Mouse (Mus musculus): ENCODE results near the gene Ssbp3. TPM values are rescaled to one million over a fixed set of nuclear protein-coding genes. Genes with fewer than 3 reads are reported as not detected.
A peak's percentile ranks its signal among the peaks of the same experiment; 100 is the strongest.

The Ssbp3 gene
- total and polyA plus RNA-seq, 2 experiments from 2014 or later: 108 to 155 TPM

DNA sequence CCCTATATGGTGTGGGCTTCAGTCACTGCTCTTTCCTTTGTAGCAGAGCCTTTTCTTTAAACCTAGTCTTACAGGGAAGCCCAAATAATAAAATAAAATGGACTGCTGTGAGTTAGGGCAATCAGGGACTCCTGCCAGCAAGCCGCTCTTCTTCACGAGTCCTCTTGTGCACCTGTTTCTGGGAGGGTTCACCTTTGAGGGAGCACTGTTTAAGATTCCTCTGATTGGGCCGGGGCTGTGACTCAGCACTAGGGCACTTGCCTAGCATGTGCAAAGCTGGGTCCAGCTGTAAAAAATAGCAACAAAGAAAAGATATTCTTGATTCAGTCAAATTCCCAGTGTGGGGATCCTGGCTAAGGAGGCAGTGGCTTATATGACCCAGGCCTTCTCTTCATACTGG, 34.4 kb downstream of the Ssbp3 start:
- 58% methylated on average over 3 of the region's 3 CpGs for WGBS
- H3K4me2 ChIP-seq (ENCODE audit: low read depth, low read length): no peak overlapping the region
- no peaks in the 10 kb centered on the region for H3K27me3 ChIP-seq (ENCODE audit: insufficient read depth, low read length)
- no peak overlapping the region for H3K27ac ChIP-seq
- H3K36me3 ChIP-seq (ENCODE audit: insufficient read depth, low read length): no peaks in the 10 kb centered on the region
- no peak for TF ChIP-seq CTCF (IDR thresholded peaks at IDR 0.05; ENCODE audit: low read depth)
- DNase-seq (ENCODE audit: low spot score): no peak
- no peak overlapping the region for H3K4me3 ChIP-seq (ENCODE audit: low read length)
- no peaks in the 10 kb centered on the region for H3K9me3 ChIP-seq (ENCODE audit: low read length)
- H3K9ac ChIP-seq (replicated peaks; ENCODE audit: low read length): no peak overlapping the region
- no peak for ATAC-seq
- H3K4me1 ChIP-seq (ENCODE audit: insufficient read depth, low read length): peaks cover 47% of the 10 kb centered on the region

- H3K9ac ChIP-seq (replicated peaks; ENCODE audit: low read length): no peak overlapping the region
- no peak overlapping the region for H3K27ac ChIP-seq
- H3K36me3 ChIP-seq (ENCODE audit: insufficient read depth, low read length): no peaks in the 10 kb centered on the region
- no peak for TF ChIP-seq CTCF (IDR thresholded peaks at IDR 0.05; ENCODE audit: low read depth)
- ATAC-seq (no peak), DNase-seq (ENCODE audit: low spot score) (no peak)
- peaks cover 25% of the 10 kb centered on the region for H3K4me1 ChIP-seq (ENCODE audit: insufficient read depth, low read length)
- H3K4me2 ChIP-seq (ENCODE audit: low read depth, low read length): no peak overlapping the region
- H3K4me3 ChIP-seq (ENCODE audit: low read length): no peak overlapping the region
- 81% methylated on average over 3 of the region's 3 CpGs for WGBS
- no peaks in the 10 kb centered on the region for H3K27me3 ChIP-seq (ENCODE audit: insufficient read depth, low read length)
- H3K9me3 ChIP-seq (ENCODE audit: low read length): no peaks in the 10 kb centered on the region
Observed at GRCm38 (mm10) chr4:106947741-106948140, 37.2 kb downstream of the Ssbp3 start.

DNA sequence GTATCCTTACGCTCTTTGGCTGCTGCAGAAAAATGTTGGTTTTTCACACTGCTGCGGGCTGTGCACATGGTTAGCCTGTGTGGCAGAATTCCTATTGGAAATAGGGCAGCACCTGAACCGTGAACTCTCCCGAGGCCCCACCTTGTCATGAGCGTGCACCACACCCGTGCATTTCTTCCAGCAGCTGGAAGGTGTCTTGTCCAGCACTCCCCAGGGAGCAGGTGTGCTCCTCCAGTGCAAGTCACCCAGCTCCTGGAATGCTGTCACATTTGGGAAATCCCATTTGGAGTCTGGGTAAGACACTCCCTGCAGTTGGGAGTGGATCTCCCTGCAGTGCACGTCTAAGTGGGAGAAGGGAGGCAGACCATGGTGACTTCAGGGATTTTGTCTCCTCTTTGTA, 38.0 kb downstream of the Ssbp3 start:
- Histone ChIP-seq H3K27ac (no peak overlapping the region), H3K4me2 (ENCODE audit: low read depth, low read length) (no peak overlapping the region), H3K9ac (replicated peaks; ENCODE audit: low read length) (no peak overlapping the region), H3K36me3 (ENCODE audit: insufficient read depth, low read length) (no peaks in the 10 kb centered on the region), H3K4me1 (ENCODE audit: insufficient read depth, low read length) (peaks cover 26% of the 10 kb centered on the region), H3K27me3 (ENCODE audit: insufficient read depth, low read length) (no peaks in the 10 kb centered on the region), H3K4me3 (ENCODE audit: low read length) (no peak overlapping the region), H3K9me3 (ENCODE audit: low read length) (no peaks in the 10 kb centered on the region)
- TF ChIP-seq CTCF (IDR thresholded peaks at IDR 0.05; ENCODE audit: low read depth): no peak
- no peak for ATAC-seq
- no peak for DNase-seq (ENCODE audit: low spot score)
- WGBS: 63% methylated on average over 7 of the region's 7 CpGs

GRCm38 (mm10) chr4:106949200-106949599, 38.7 kb downstream of the Ssbp3 start:
- no peak overlapping the region for H3K27ac ChIP-seq
- no peaks in the 10 kb centered on the region for H3K9me3 ChIP-seq (ENCODE audit: low read length)
- H3K4me1 ChIP-seq (ENCODE audit: insufficient read depth, low read length): peaks cover 30% of the 10 kb centered on the region
- ATAC-seq: no peak
- no peak overlapping the region for H3K4me2 ChIP-seq (ENCODE audit: low read depth, low read length)
- 45% methylated on average over 6 of the region's 6 CpGs for WGBS
- DNase-seq (ENCODE audit: low spot score): no peak
- H3K4me3 ChIP-seq (ENCODE audit: low read length): no peak overlapping the region
- no peaks in the 10 kb centered on the region for H3K27me3 ChIP-seq (ENCODE audit: insufficient read depth, low read length)
- TF ChIP-seq CTCF (IDR thresholded peaks at IDR 0.05; ENCODE audit: low read depth): no peak
- H3K36me3 ChIP-seq (ENCODE audit: insufficient read depth, low read length): no peaks in the 10 kb centered on the region
- H3K9ac ChIP-seq (replicated peaks; ENCODE audit: low read length): no peak overlapping the region

DNA sequence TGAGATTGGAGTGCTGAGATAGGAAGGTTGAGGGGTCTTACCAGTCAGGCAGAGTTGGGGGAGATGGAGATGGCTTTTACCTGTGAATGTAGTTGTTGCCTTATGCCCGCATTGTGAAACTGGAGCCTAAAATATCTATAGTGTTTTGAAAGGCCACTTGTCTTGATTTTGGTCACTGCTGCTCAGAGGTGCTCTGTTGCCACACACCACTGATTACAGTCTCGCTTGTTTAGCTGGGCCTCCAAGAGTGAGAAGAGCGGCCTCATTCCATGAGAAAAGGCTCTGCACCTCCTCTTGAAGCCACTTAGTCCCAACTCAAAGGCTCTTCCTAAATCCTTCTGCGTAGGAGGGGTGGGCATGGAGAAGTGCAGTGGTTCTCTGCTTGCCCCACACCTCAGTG, 40.3 kb downstream of the Ssbp3 start:
- Histone ChIP-seq H3K4me1 (ENCODE audit: insufficient read depth, low read length) (peaks cover 40% of the 10 kb centered on the region), H3K36me3 (ENCODE audit: insufficient read depth, low read length) (no peaks in the 10 kb centered on the region), H3K4me2 (ENCODE audit: low read depth, low read length) (no peak overlapping the region), H3K27ac (no peak overlapping the region), H3K9ac (replicated peaks; ENCODE audit: low read length) (no peak overlapping the region), H3K9me3 (ENCODE audit: low read length) (no peaks in the 10 kb centered on the region), H3K27me3 (ENCODE audit: insufficient read depth, low read length) (no peaks in the 10 kb centered on the region), H3K4me3 (ENCODE audit: low read length) (no peak overlapping the region)
- DNase-seq (ENCODE audit: low spot score) (no peak), ATAC-seq (no peak)
- 79% methylated on average over 4 of the region's 4 CpGs for WGBS
- TF ChIP-seq CTCF (IDR thresholded peaks at IDR 0.05; ENCODE audit: low read depth): no peak

- Histone ChIP-seq H3K27ac (no peak overlapping the region), H3K4me2 (ENCODE audit: low read depth, low read length) (no peak overlapping the region), H3K36me3 (ENCODE audit: insufficient read depth, low read length) (no peaks in the 10 kb centered on the region), H3K9ac (replicated peaks; ENCODE audit: low read length) (no peak overlapping the region), H3K27me3 (ENCODE audit: insufficient read depth, low read length) (no peaks in the 10 kb centered on the region), H3K4me1 (ENCODE audit: insufficient read depth, low read length) (peaks cover 46% of the 10 kb centered on the region), H3K9me3 (ENCODE audit: low read length) (no peaks in the 10 kb centered on the region), H3K4me3 (ENCODE audit: low read length) (no peak overlapping the region)
- peak; percentile 39 for TF ChIP-seq CTCF (IDR thresholded peaks at IDR 0.05; ENCODE audit: low read depth)
- WGBS: 47% methylated on average over 4 of the region's 4 CpGs
- ATAC-seq (no peak), DNase-seq (ENCODE audit: low spot score) (peak; percentile 33)
Observed at GRCm38 (mm10) chr4:106951455-106951854, 41.0 kb downstream of the Ssbp3 start.

- DNase-seq (ENCODE audit: low spot score): no peak
- Histone ChIP-seq H3K36me3 (ENCODE audit: insufficient read depth, low read length) (no peaks in the 10 kb centered on the region), H3K9ac (replicated peaks; ENCODE audit: low read length) (no peak overlapping the region), H3K27ac (peak overlapping the region; percentile 45; the same call in 1 of the 2 replicates), H3K4me3 (ENCODE audit: low read length) (no peak overlapping the region), H3K4me2 (ENCODE audit: low read depth, low read length) (no peak overlapping the region), H3K9me3 (ENCODE audit: low read length) (no peaks in the 10 kb centered on the region), H3K4me1 (ENCODE audit: insufficient read depth, low read length) (peaks cover 45% of the 10 kb centered on the region), H3K27me3 (ENCODE audit: insufficient read depth, low read length) (no peaks in the 10 kb centered on the region)
- no peak for ATAC-seq
- TF ChIP-seq CTCF (IDR thresholded peaks at IDR 0.05; ENCODE audit: low read depth): no peak
Observed at GRCm38 (mm10) chr4:106953221-106953620, 42.7 kb downstream of the Ssbp3 start.

Data from hindbrain, postnatal 0 days (tissue).